Mouse (Mus musculus): ENCODE data around the gene Rffl.

Rffl gene

GRCm38 (mm10) chr11:82764438-82764924, 106.5 kb downstream of the Rffl start:
- DNase-seq (ENCODE audit: low read depth, low spot score), result no peak

GRCm38 (mm10) chr11:82763742-82764437, 107.1 kb downstream of the Rffl start, which contains the start of the genes Cct6b and Zfp830:
Gene Cct6b (minus strand): TSS chr11:82764321.
Gene Zfp830 (plus strand): TSS chr11:82764345.
- DNase-seq (ENCODE audit: low read depth, low spot score), result peak; percentile 96

DNA sequence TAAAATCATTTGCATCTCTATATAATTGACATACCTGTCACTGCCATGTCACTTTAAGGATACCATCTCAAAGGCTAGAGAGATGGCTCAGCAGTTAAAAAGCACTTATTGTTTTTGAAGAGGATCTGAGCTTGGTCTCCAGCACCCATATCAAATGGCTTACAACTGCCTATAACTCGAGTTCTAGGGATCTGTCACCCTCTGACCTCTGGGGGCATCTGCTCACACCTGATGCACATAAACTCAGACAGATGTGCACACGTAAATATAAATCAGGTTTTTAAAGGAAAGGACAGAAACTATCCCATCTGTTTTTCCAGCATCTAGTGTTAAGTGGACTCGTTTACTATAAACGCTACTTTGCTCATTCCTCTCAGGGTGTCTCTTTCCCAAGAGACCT, 107.7 kb downstream of the Rffl start:
- peak; percentile 64 for DNase-seq (ENCODE audit: low read depth, low spot score)

DNA sequence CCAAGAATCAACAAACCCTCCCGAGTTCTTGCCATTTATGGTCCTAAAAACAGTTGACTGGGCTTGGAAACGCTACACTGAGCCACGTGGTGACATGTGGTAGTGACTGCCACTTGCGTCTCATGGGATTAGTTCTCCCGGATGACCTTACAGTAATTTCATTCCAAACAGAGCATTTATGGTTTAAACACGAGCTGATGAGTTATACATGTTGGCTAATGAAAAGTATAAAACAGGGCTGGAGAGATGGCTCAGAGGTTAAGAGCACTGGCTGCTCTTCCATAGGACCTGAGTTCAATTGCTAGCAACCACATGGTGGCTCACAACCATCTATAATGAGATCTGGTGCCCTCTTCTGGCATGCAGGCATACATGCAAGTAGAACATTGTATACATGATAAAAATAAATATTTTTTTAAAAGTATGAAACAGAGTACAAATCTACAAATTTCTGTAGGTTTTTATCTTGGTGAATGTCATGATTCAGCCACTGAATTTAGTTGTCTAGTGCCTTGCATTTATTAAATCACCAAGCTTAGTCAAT, 108.7 kb downstream of the Rffl start:
- DNase-seq (ENCODE audit: low read depth, low spot score), result peak; percentile 30

- DNase-seq (ENCODE audit: low read depth, low spot score), result no peak
Observed at GRCm38 (mm10) chr11:82755919-82756318, 115.1 kb downstream of the Rffl start.

Data from A20 (cell line).